Mouse (Mus musculus): ENCODE measurements at regions not wholly inside any gene's neighbourhood (a gene's known extent, or its start where the extent isn't known, plus 50 kb on each side); places are given as distances from the start of the nearest gene placed in this dataset.
A peak's percentile ranks its signal among the peaks of the same experiment; 100 is the strongest.

GRCm38 (mm10) chr11:20935910-20936309, 105.1 kb upstream of the Lgalsl start:
- DNase-seq: no peak
- H3K27me3 ChIP-seq (replicated peaks; ENCODE audit: control insufficient read depth, insufficient read depth, low read length): no peaks in the 10 kb centered on the region
- H3K4me3 ChIP-seq (ENCODE audit: insufficient read depth, low read depth, low read length): no peak overlapping the region
- H3K36me3 ChIP-seq (ENCODE audit: control insufficient read depth, insufficient read depth, low read length): no peaks in the 10 kb centered on the region
- 87% methylated on average over 2 of the region's 2 CpGs for WGBS
- no peak for TF ChIP-seq POLR2A (IDR thresholded peaks at IDR 0.05; ENCODE audit: low read depth, low read length)
- TF ChIP-seq CTCF (conservative IDR thresholded peaks at IDR 0.05; ENCODE audit: insufficient read depth, insufficient read length, low read depth, low read length): no peak
- H3K27ac ChIP-seq (ENCODE audit: insufficient read depth, low read depth, low read length): no peak overlapping the region
- H3K4me1 ChIP-seq (ENCODE audit: control insufficient read depth, insufficient read depth, low read length): peaks cover 9% of the 10 kb centered on the region

- 80% methylated on average over 1 of the region's 1 CpGs for WGBS
- Histone ChIP-seq H3K36me3 (ENCODE audit: control insufficient read depth, insufficient read depth, low read length) (no peaks in the 10 kb centered on the region), H3K4me1 (ENCODE audit: control insufficient read depth, insufficient read depth, low read length) (peaks cover 9% of the 10 kb centered on the region), H3K27me3 (replicated peaks; ENCODE audit: control insufficient read depth, insufficient read depth, low read length) (no peaks in the 10 kb centered on the region), H3K4me3 (ENCODE audit: insufficient read depth, low read depth, low read length) (no peak overlapping the region), H3K27ac (ENCODE audit: insufficient read depth, low read depth, low read length) (no peak overlapping the region)
- no peak for DNase-seq
- TF ChIP-seq CTCF (conservative IDR thresholded peaks at IDR 0.05; ENCODE audit: insufficient read depth, insufficient read length, low read depth, low read length) (no peak), POLR2A (IDR thresholded peaks at IDR 0.05; ENCODE audit: low read depth, low read length) (no peak)
Measured at GRCm38 (mm10) chr11:20936996-20937395, 106.1 kb upstream of the Lgalsl start.

GRCm38 (mm10) chr11:20937942-20938341, 107.1 kb upstream of the Lgalsl start:
- Histone ChIP-seq H3K36me3 (ENCODE audit: control insufficient read depth, insufficient read depth, low read length) (no peaks in the 10 kb centered on the region), H3K27me3 (replicated peaks; ENCODE audit: control insufficient read depth, insufficient read depth, low read length) (no peaks in the 10 kb centered on the region), H3K4me1 (ENCODE audit: control insufficient read depth, insufficient read depth, low read length) (peaks cover 9% of the 10 kb centered on the region), H3K4me3 (ENCODE audit: insufficient read depth, low read depth, low read length) (no peak overlapping the region), H3K27ac (ENCODE audit: insufficient read depth, low read depth, low read length) (no peak overlapping the region)
- DNase-seq: no peak
- no peak for TF ChIP-seq POLR2A (IDR thresholded peaks at IDR 0.05; ENCODE audit: low read depth, low read length)
- TF ChIP-seq CTCF (conservative IDR thresholded peaks at IDR 0.05; ENCODE audit: insufficient read depth, insufficient read length, low read depth, low read length): no peak
- 74% methylated on average over 4 of the region's 4 CpGs for WGBS

- Histone ChIP-seq H3K27ac (ENCODE audit: insufficient read depth, low read depth, low read length) (no peak overlapping the region), H3K36me3 (ENCODE audit: control insufficient read depth, insufficient read depth, low read length) (no peaks in the 10 kb centered on the region), H3K27me3 (replicated peaks; ENCODE audit: control insufficient read depth, insufficient read depth, low read length) (no peaks in the 10 kb centered on the region), H3K4me3 (ENCODE audit: insufficient read depth, low read depth, low read length) (no peak overlapping the region), H3K4me1 (ENCODE audit: control insufficient read depth, insufficient read depth, low read length) (peaks cover under 1% of the 10 kb centered on the region)
- no peak for DNase-seq
- TF ChIP-seq POLR2A (IDR thresholded peaks at IDR 0.05; ENCODE audit: low read depth, low read length) (no peak), CTCF (conservative IDR thresholded peaks at IDR 0.05; ENCODE audit: insufficient read depth, insufficient read length, low read depth, low read length) (no peak)
- WGBS: 89% methylated on average over 4 of the region's 4 CpGs
Measured at GRCm38 (mm10) chr11:20939644-20940043, 108.8 kb upstream of the Lgalsl start.

GRCm38 (mm10) chr11:20941546-20941945, 110.7 kb upstream of the Lgalsl start:
- Histone ChIP-seq H3K4me3 (ENCODE audit: insufficient read depth, low read depth, low read length) (no peak overlapping the region), H3K27me3 (replicated peaks; ENCODE audit: control insufficient read depth, insufficient read depth, low read length) (no peaks in the 10 kb centered on the region), H3K4me1 (ENCODE audit: control insufficient read depth, insufficient read depth, low read length) (no peaks in the 10 kb centered on the region), H3K27ac (ENCODE audit: insufficient read depth, low read depth, low read length) (no peak overlapping the region), H3K36me3 (ENCODE audit: control insufficient read depth, insufficient read depth, low read length) (no peaks in the 10 kb centered on the region)
- DNase-seq: no peak
- 93% methylated on average over 4 of the region's 4 CpGs for WGBS
- TF ChIP-seq CTCF (conservative IDR thresholded peaks at IDR 0.05; ENCODE audit: insufficient read depth, insufficient read length, low read depth, low read length) (no peak), POLR2A (IDR thresholded peaks at IDR 0.05; ENCODE audit: low read depth, low read length) (no peak)

- Histone ChIP-seq H3K36me3 (ENCODE audit: control insufficient read depth, insufficient read depth, low read length) (no peaks in the 10 kb centered on the region), H3K27ac (ENCODE audit: insufficient read depth, low read depth, low read length) (peak overlapping the region; percentile 76), H3K4me3 (ENCODE audit: insufficient read depth, low read depth, low read length) (no peak overlapping the region), H3K4me1 (ENCODE audit: control insufficient read depth, insufficient read depth, low read length) (peaks cover 13% of the 10 kb centered on the region), H3K27me3 (replicated peaks; ENCODE audit: control insufficient read depth, insufficient read depth, low read length) (no peaks in the 10 kb centered on the region)
- WGBS: 46% methylated on average over 8 of the region's 8 CpGs
- peak; percentile 58 for DNase-seq
- TF ChIP-seq CTCF (conservative IDR thresholded peaks at IDR 0.05; ENCODE audit: insufficient read depth, insufficient read length, low read depth, low read length) (no peak), POLR2A (IDR thresholded peaks at IDR 0.05; ENCODE audit: low read depth, low read length) (no peak)
Measured at GRCm38 (mm10) chr11:20955561-20955960, 124.7 kb upstream of the Lgalsl start.

- Histone ChIP-seq H3K27me3 (replicated peaks; ENCODE audit: control insufficient read depth, insufficient read depth, low read length) (no peaks in the 10 kb centered on the region), H3K27ac (ENCODE audit: insufficient read depth, low read depth, low read length) (peak overlapping the region; percentile 88), H3K36me3 (ENCODE audit: control insufficient read depth, insufficient read depth, low read length) (no peaks in the 10 kb centered on the region), H3K4me3 (ENCODE audit: insufficient read depth, low read depth, low read length) (no peak overlapping the region), H3K4me1 (ENCODE audit: control insufficient read depth, insufficient read depth, low read length) (peaks cover 13% of the 10 kb centered on the region)
- peak; percentile 11 for DNase-seq
- WGBS: 84% methylated on average over 2 of the region's 2 CpGs
- no peak for TF ChIP-seq POLR2A (IDR thresholded peaks at IDR 0.05; ENCODE audit: low read depth, low read length)
- TF ChIP-seq CTCF (conservative IDR thresholded peaks at IDR 0.05; ENCODE audit: insufficient read depth, insufficient read length, low read depth, low read length): no peak
Measured at GRCm38 (mm10) chr11:20957766-20958165, 126.9 kb upstream of the Lgalsl start.

Data from kidney, adult 2 months (tissue).